8 mouse cellular contexts compared by ENCODE assay signal in the genomic region with DNA sequence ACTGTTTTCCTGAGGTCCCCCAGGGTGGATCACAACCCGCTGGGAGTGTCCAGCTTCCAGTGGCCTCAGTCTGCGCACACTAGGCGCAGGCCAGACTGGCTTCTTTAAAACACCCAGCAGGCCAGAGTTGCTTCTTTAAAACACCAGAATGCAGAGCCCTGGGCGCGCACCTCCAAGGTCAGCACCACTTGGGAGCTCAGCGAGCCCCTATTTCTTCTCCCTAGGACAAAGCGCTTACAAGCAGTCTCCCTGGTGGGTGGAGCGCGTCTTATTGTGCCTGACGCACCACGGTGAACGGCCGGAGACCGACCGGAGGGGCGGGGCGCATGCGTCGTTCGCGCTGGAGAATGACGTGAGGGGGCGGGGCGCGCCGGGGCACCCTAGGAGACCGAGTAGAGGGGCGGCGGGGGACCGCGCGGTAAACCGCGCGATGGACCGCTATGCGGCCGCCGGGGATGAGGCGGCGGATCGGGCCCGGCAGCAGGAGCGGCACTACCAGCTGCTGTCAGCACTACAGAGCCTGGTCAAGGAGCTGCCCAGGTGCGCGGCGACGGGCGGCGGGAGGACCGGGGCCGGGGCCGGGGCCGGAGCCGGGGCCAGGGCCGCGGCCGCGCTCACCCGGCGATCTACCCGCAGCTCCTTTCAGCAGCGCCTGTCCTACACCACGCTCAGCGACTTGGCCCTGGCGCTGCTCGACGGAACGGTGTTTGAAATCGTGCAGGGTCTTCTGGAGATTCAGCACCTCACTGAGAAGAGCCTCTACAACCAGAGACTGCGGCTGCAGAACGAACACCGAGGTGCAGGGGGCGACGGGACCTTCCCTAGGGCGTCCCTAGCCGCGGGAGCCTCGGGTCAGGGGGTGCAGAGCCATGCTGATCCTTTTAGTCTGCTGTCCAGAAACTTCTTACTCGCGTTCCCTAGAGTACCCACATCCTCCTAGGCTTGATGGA. TPM values are rescaled to one million over a fixed set of nuclear protein-coding genes. Genes with fewer than 3 reads are reported as not detected.
DNase-seq lines count a peak whose midpoint lies in the region; ATAC-seq lines count a peak whose summit lies in the region.

No protein-coding gene starts in this region.

- DNase-seq in CD8-positive naive resting alpha-beta T cell, adult 2 months (ENCODE audit: low read depth in 2 of 2, low spot score in 2 of 2) = peak; percentile 75 to 86
- peak; percentile 55 for DNase-seq in c-Kit-negative CD71-positive TER-119-positive erythroid progenitor cells, embryonic 14.5 days (ENCODE audit: low read depth, low spot score)
- DNase-seq in fibroblast of lung, adult 2 months (ENCODE audit: low read depth) = peak; percentile 71
- DNase-seq in kidney, postnatal 14 days = peak; percentile 96
- peak; percentile 90 for DNase-seq in naive thymus-derived CD4-positive, alpha-beta T cell, adult 2 months (ENCODE audit: low read depth)
- peak; percentile 89 for DNase-seq in splenic B cell, adult 2 months (ENCODE audit: low read depth, low spot score)

- peaks cover 29% of the 10 kb centered on the region for H3K36me3 ChIP-seq in heart, embryonic 14.5 days (ENCODE audit: control insufficient read depth, insufficient read depth, low read length)
- peaks cover 24% of the 10 kb centered on the region for H3K36me3 ChIP-seq in liver, embryonic 12.5 days
- H3K36me3 ChIP-seq in splenic B cell, adult 2 months (ENCODE audit: control insufficient read depth, insufficient read depth, low read length, poor library complexity, severe bottlenecking) = no peaks in the 10 kb centered on the region

- H3K9me3 ChIP-seq in heart, embryonic 14.5 days (ENCODE audit: control insufficient read depth, low read length) = no peaks in the 10 kb centered on the region
- no peaks in the 10 kb centered on the region for H3K9me3 ChIP-seq in liver, embryonic 12.5 days (replicated peaks)

- WGBS in heart, embryonic 14.5 days = under 1% methylated on average over 79 of the region's 81 CpGs
- 2% methylated on average over 79 of the region's 81 CpGs for WGBS in liver, embryonic 12.5 days (ENCODE audit: insufficient replicate concordance)

- peak overlapping the region; percentile 79 to 81 for H3K4me3 ChIP-seq in heart, embryonic 14.5 days (ENCODE audit: control insufficient read depth in 1 of 2, insufficient read depth in 1 of 2, low read depth in 1 of 2, low read length in 2 of 2)
- peak overlapping the region; percentile 79 for H3K4me3 ChIP-seq in liver, embryonic 12.5 days

- ATAC-seq in heart, embryonic 14.5 days (ENCODE audit: insufficient number of reproducible peaks, insufficient read depth, low FRiP score, low read depth) = peak; percentile 98
- peak; percentile 96 for ATAC-seq in liver, embryonic 12.5 days

- peaks cover 0 to 10% of the 10 kb centered on the region in 2 experiments; a peak in 2 of 4 replicates for H3K4me1 ChIP-seq in heart, embryonic 14.5 days (ENCODE audit: control insufficient read depth in 2 of 2, insufficient read depth in 2 of 2, low read length in 2 of 2)
- H3K4me1 ChIP-seq in liver, embryonic 12.5 days = peaks cover 14% of the 10 kb centered on the region

- peak overlapping the region; percentile 80 to 90 for H3K27ac ChIP-seq in heart, embryonic 14.5 days (replicated peaks in 1 of 2; ENCODE audit: control insufficient read depth in 1 of 2, insufficient read depth in 1 of 2, low read depth in 2 of 2, low read length in 2 of 2)
- H3K27ac ChIP-seq in liver, embryonic 12.5 days = peak overlapping the region; percentile 28

- no peaks in the 10 kb centered on the region for H3K27me3 ChIP-seq in heart, embryonic 14.5 days (ENCODE audit: control insufficient read depth, insufficient read depth, low read length)
- H3K27me3 ChIP-seq in liver, embryonic 12.5 days (replicated peaks) = no peaks in the 10 kb centered on the region
- H3K27me3 ChIP-seq in splenic B cell, adult 2 months (ENCODE audit: control insufficient read depth, insufficient read depth, low read length, poor library complexity, severe bottlenecking) = no peaks in the 10 kb centered on the region

- H3K4me2 ChIP-seq in heart, embryonic 14.5 days (ENCODE audit: low read length) = peak overlapping the region; percentile 89
- H3K4me2 ChIP-seq in liver, embryonic 12.5 days = peak overlapping the region; percentile 96

- peak overlapping the region; percentile 94 for H3K9ac ChIP-seq in heart, embryonic 14.5 days (ENCODE audit: low read length)
- H3K9ac ChIP-seq in liver, embryonic 12.5 days = peak overlapping the region; percentile 77

RNA-seq across cellular contexts. Expression of a gene that starts 13.7 kb away (rescaled TPM):
- 58.5 and 64.2 TPM in 2 replicates for polyA plus RNA-seq in heart, embryonic 14.5 days (2014; fragmentation: Nextera tagmentation; extraction: Ambion mirVana)
- polyA plus RNA-seq in liver, embryonic 12.5 days (2016; fragmentation: Nextera tagmentation; extraction: Ambion mirVana) = 40.4 and 40.5 TPM in 2 replicates

RNA-seq across cellular contexts. Expression of a gene that starts 23.7 kb away (rescaled TPM):
- 6.9 and 7.4 TPM in 2 replicates for polyA plus RNA-seq in heart, embryonic 14.5 days (2014; fragmentation: Nextera tagmentation; extraction: Ambion mirVana)
- 8.6 and 10.1 TPM in 2 replicates for polyA plus RNA-seq in liver, embryonic 12.5 days (2016; fragmentation: Nextera tagmentation; extraction: Ambion mirVana)

Comparison
In these comparisons a context has a peak if more than half of its experiments do, and no peak if none do; other contexts are left out.
1. Peak in every context shown above with its lines: DNase-seq, ATAC-seq, H3K4me3 ChIP-seq and H3K27ac ChIP-seq.